In the genomic region with DNA sequence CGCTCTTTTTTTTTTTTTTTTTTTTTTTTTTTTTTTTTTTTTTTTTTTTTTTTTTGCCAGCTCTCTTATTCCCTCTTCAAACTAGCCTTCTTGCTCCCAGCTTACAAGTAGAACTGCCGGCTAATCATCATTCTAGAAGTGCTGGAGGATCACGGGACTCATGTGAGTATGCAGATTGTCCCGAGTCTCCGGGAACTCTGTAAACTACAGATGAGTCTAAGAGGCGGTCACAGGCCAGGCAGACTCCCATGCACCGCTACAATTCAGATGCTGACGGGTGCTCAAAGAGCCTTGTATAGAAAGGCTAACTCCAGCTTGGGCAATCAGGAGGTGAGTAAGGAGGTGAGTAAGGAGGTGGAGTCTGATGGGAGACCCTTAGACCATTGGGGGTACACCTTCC, we compare ENCODE assay signal across 33 mouse cellular contexts. TPM values are rescaled to one million over a fixed set of nuclear protein-coding genes. Genes with fewer than 3 reads are reported as not detected.
"Had no signal": no experiment of that assay in that cellular context is flagged by ENCODE, and none has a peak within 500 bp of the region (broad histone marks: within the 10 kb centered on the region; RNA-seq: fewer than 3 reads in every experiment).

No protein-coding gene starts in this region.

- DNase-seq: gastrocnemius, adult 2 months; gastrocnemius, postnatal 10 days; gastrocnemius, postnatal 25 days; heart, adult 18-20 months; heart, postnatal 4 days; kidney, adult 18-20 months; kidney, adult 8-10 months; kidney, postnatal 10 days; kidney, postnatal 25 days; kidney, postnatal 4 days; liver; liver, embryonic 13.5 days had no signal

- H3K27ac ChIP-seq: gastrocnemius, adult 2 months; heart, embryonic 10.5 days; heart, embryonic 13.5 days; heart, embryonic 15.5 days; hindbrain, embryonic 10.5 days; hindbrain, embryonic 12.5 days; hindbrain, embryonic 14.5 days; intestine, embryonic 15.5 days; layer of hippocampus, adult 2 months; left cerebral cortex, adult 2 months; limb, embryonic 10.5 days; limb, embryonic 12.5 days; liver, embryonic 13.5 days; liver, embryonic 15.5 days had no signal

- H3K4me1 ChIP-seq: heart, embryonic 10.5 days; heart, embryonic 13.5 days; heart, embryonic 15.5 days; hindbrain, embryonic 10.5 days; hindbrain, embryonic 12.5 days; intestine, embryonic 15.5 days; limb, embryonic 10.5 days; limb, embryonic 12.5 days; liver, embryonic 13.5 days; liver, embryonic 15.5 days had no signal

- H3K9ac ChIP-seq: heart, embryonic 13.5 days; heart, embryonic 15.5 days; hindbrain, embryonic 12.5 days; hindbrain, embryonic 14.5 days; intestine, embryonic 15.5 days; limb, embryonic 12.5 days; liver, embryonic 13.5 days; liver, embryonic 15.5 days had no signal

- H3K9me3 ChIP-seq: heart, embryonic 10.5 days; heart, embryonic 13.5 days; heart, embryonic 15.5 days; hindbrain, embryonic 10.5 days; hindbrain, embryonic 12.5 days; intestine, embryonic 15.5 days; limb, embryonic 10.5 days; limb, embryonic 12.5 days; liver, embryonic 13.5 days; liver, embryonic 15.5 days had no signal

- H3K27me3 ChIP-seq: heart, embryonic 13.5 days; heart, embryonic 15.5 days; hindbrain, embryonic 12.5 days; intestine, embryonic 15.5 days; limb, embryonic 12.5 days; liver, embryonic 13.5 days; liver, embryonic 15.5 days had no signal

- H3K36me3 ChIP-seq: heart, embryonic 10.5 days; heart, embryonic 13.5 days; heart, embryonic 15.5 days; hindbrain, embryonic 12.5 days; intestine, embryonic 15.5 days; limb, embryonic 10.5 days; limb, embryonic 12.5 days; liver, embryonic 13.5 days; liver, embryonic 15.5 days had no signal

- ATAC-seq: hindbrain, embryonic 16.5 days; inflammation-experienced regulatory T-cells, adult 6 months; intestine, embryonic 15.5 days; intestine, postnatal 0 days had no signal

- H3K4me3 ChIP-seq: gastrocnemius, adult 2 months; heart, embryonic 10.5 days; heart, embryonic 13.5 days; heart, embryonic 15.5 days; hindbrain, embryonic 10.5 days; hindbrain, embryonic 12.5 days; intestine, embryonic 15.5 days; layer of hippocampus, adult 2 months; left cerebral cortex, adult 2 months; limb, embryonic 10.5 days; limb, embryonic 12.5 days; liver, embryonic 13.5 days; liver, embryonic 15.5 days had no signal

- H3K4me2 ChIP-seq: heart, embryonic 13.5 days; heart, embryonic 15.5 days; hindbrain, embryonic 12.5 days; hindbrain, embryonic 14.5 days; intestine, embryonic 15.5 days; limb, embryonic 12.5 days; liver, embryonic 11.5 days; liver, embryonic 13.5 days; liver, embryonic 15.5 days had no signal

RNA-seq across cellular contexts. Expression of gene Tead4, which starts 15.0 kb away (rescaled TPM):
- total RNA-seq: granulocyte monocyte progenitor cell, adult 5-6 weeks had no signal
- polyA plus RNA-seq: inflammation-experienced regulatory T-cells, adult 6 months had no signal

RNA-seq across cellular contexts. Expression of gene Tex52, which starts 59.7 kb away (rescaled TPM):
- total RNA-seq: gastrocnemius, adult 2 months; gastrocnemius, postnatal 25 days; granulocyte monocyte progenitor cell, adult 5-6 weeks; heart, adult 18-20 months; heart, adult 8-10 months; heart, postnatal 25 days; heart, postnatal 4 days; layer of hippocampus, postnatal 10 days had no signal
- polyA plus RNA-seq: heart, postnatal 0 days; intestine, postnatal 0 days; liver, embryonic 11.5 days; liver, embryonic 13.5 days had no signal
